Mouse (Mus musculus) G1E (cell line): ENCODE data around the gene Cic.

ENCODE experiments used
- CTCF ChIP-seq: IDR thresholded peaks from 2 replicates; pipeline ENCODE4 v1.5.1; 2012; ENCODE audit warnings: low read depth, low read length, inconsistent platforms, mixed read lengths
- GATA1 ChIP-seq: IDR thresholded peaks from 2 replicates; pipeline ENCODE4 v1.6.1; 2012; ENCODE audit warnings: borderline replicate concordance, low read length, inconsistent platforms, mixed read lengths

GRCm38 (mm10) chr7:25281166-25281733, 13.7 kb downstream of the Cic start:
- TF ChIP-seq GATA1 (no peak), CTCF (no peak)
